Mouse (Mus musculus) ES-E14 (cell line): ENCODE results near the gene Casp1. TPM values are rescaled to one million over a fixed set of nuclear protein-coding genes. Genes with fewer than 3 reads are reported as not detected.

Experiments
- DNase-seq: peaks from one replicate; pipeline ENCODE4 v3.0.0-alpha.2; 2013; ENCODE audit warnings: low read depth, low spot score
- H3K27ac ChIP-seq: 2 replicates; pipeline ENCODE4 v1.5.1; 2012; ENCODE audit warnings: low read depth, mild to moderate bottlenecking, low read length, moderate library complexity, mixed read lengths; ENCODE audit not compliant: poor library complexity, insufficient read depth, severe bottlenecking
- H3K36me3 ChIP-seq: 2 replicates; pipeline ENCODE4 v1.6.1; 2012; ENCODE audit warnings: mild to moderate bottlenecking, low read length, moderate library complexity, mixed read lengths; ENCODE audit not compliant: control insufficient read depth, poor library complexity, insufficient read depth, severe bottlenecking
- H3K4me1 ChIP-seq, 2 experiments: fragments of 150-350 bp in 1 of 2; sonication (generic) in 1 of 2; 2 replicates each; pipeline ENCODE4 v1.6.1; 2012; ENCODE audit warnings: low read length in 2 of 2, mild to moderate bottlenecking in 1 of 2, mixed read lengths in 1 of 2; ENCODE audit not compliant: control insufficient read depth in 2 of 2, insufficient read depth in 2 of 2, poor library complexity in 1 of 2
- H3K4me3 ChIP-seq, 2 experiments: fragments of 150-350 bp in 1 of 2; sonication (generic) in 1 of 2; 2 replicates each; pipeline ENCODE4 v1.5.1; 2012; ENCODE audit warnings: low read length in 2 of 2, low read depth in 1 of 2, mild to moderate bottlenecking in 1 of 2, mixed read lengths in 1 of 2; ENCODE audit not compliant: insufficient read depth in 1 of 2, poor library complexity in 1 of 2, severe bottlenecking in 1 of 2
- H3K9ac ChIP-seq: 2 replicates; pipeline ENCODE4 v1.6.1; 2012; ENCODE audit warnings: low read depth, mild to moderate bottlenecking, low read length, mixed read lengths; ENCODE audit not compliant: poor library complexity, insufficient read depth, severe bottlenecking
- H3K9me3 ChIP-seq: fragments of 150-350 bp; sonication (generic); 2 replicates; pipeline ENCODE4 v1.6.1; 2012; ENCODE audit warnings: low read depth, mild to moderate bottlenecking, low read length; ENCODE audit not compliant: control insufficient read depth, insufficient read depth
- CHD2 ChIP-seq: IDR thresholded peaks from 2 replicates; pipeline ENCODE4 v1.6.1; 2014; ENCODE audit warnings: mild to moderate bottlenecking, low read depth, low read length, inconsistent platforms
- HCFC1 ChIP-seq: IDR thresholded peaks from 2 replicates; pipeline ENCODE4 v1.6.1; 2012; ENCODE audit warnings: low read length, inconsistent platforms, borderline replicate concordance; ENCODE audit not compliant: insufficient read depth
- MAFK ChIP-seq: IDR thresholded peaks from 2 replicates; pipeline ENCODE4 v1.6.1; 2014; ENCODE audit warnings: mild to moderate bottlenecking, low read depth, low read length, inconsistent platforms; ENCODE audit not compliant: insufficient read depth
- ZC3H11A ChIP-seq: IDR thresholded peaks from 2 replicates; pipeline ENCODE4 v1.6.1; 2012; ENCODE audit warnings: low read depth, mild to moderate bottlenecking, inconsistent platforms, low read length, borderline replicate concordance
- ZNF384 ChIP-seq: IDR thresholded peaks from 2 replicates; pipeline ENCODE4 v1.6.1; 2012; ENCODE audit warnings: low read depth, low read length, inconsistent platforms
- in situ Hi-C, 2 experiments: fragments of 600-800 bp; cut with MboI; formaldehyde crosslinking; loops; one replicate each; pipeline ENCODE4 v1.15.1; 2025; ENCODE audit warnings: low sequenced_read_pairs in 2 of 2, inconsistent platforms in 1 of 2; ENCODE audit not compliant: unreplicated experiment in 2 of 2
- total RNA-seq: library from RNA; depleted of rRNA; stranded (reverse); fragments of 300-350 nt; gene quantifications from 2 replicates; pipeline ENCODE4 v1.2.3, GENCODE M21; 2012; rRNA removed

The Casp1 gene
- total RNA-seq, 1 experiment, result 0.36 TPM

- DNase-seq, result no peak
- TF ChIP-seq HCFC1, result no peak
- Histone ChIP-seq H3K4me1 (no peaks in the 10 kb centered on the region), H3K27ac (no peak overlapping the region), H3K36me3 (no peaks in the 10 kb centered on the region), H3K4me3 (no peak overlapping the region), H3K9ac (no peak overlapping the region), H3K9me3 (no peaks in the 10 kb centered on the region)
- in situ Hi-C loops, result no loop called here
These were observed 55.4 kb downstream of the Casp1 start for GRCm38 (mm10) chr9:5353673-5354072.

DNA sequence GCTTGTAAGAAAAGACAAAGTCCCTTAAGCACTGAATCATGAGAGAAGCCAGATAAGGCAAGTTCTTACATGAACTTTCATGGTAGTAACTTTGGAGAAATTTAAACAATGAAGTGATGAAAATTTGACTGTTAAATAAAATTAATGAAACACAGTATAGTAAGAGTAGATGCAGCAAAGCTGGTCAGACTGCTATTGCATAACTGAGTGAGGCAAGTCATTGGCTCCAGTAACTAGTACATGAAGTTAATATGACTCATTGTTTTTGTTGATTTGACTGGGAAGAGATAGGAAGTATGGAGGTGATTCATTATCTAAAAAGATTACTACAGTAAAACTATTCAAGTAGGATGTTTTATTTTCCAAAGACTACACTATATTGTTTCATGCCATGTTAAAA, 58.5 kb downstream of the Casp1 start:
- in situ Hi-C loops, result no loop called here
- Histone ChIP-seq H3K36me3 (no peaks in the 10 kb centered on the region), H3K4me1 (no peaks in the 10 kb centered on the region), H3K9ac (no peak overlapping the region), H3K9me3 (no peaks in the 10 kb centered on the region), H3K27ac (no peak overlapping the region), H3K4me3 (no peak overlapping the region)
- no peak for DNase-seq
- TF ChIP-seq CHD2 (no peak), HCFC1 (no peak), ZNF384 (no peak), ZC3H11A (no peak), MAFK (no peak)

Other genes starting within 250 kb of the Casp1 start
- gene Casp4, start 10.3 kb downstream of the Casp1 start, total RNA-seq, result 0.40 TPM in 1 of 2 replicates, not detected in the other
- 0.42 and 1.1 TPM in 2 replicates for gene Casp12, start 46.9 kb downstream of the Casp1 start, total RNA-seq